Mouse (Mus musculus) bone marrow, adult 2 months (tissue): ENCODE measurements around the gene Gm17606. TPM values are rescaled to one million over a fixed set of nuclear protein-coding genes. Genes with fewer than 3 reads are reported as not detected.
A peak's percentile ranks its signal among the peaks of the same experiment; 100 is the strongest.
"Not testable (repeated sequence)": the region's sequence is repeated elsewhere in the genome, so short reads cannot be mapped to it uniquely, and the experiment has no call there.

Source experiments
- H3K27ac ChIP-seq: fragments of 200-500 bp; 2 replicates; pipeline ENCODE4 v1.5.1; 2012; ENCODE audit warnings: low read depth, mild to moderate bottlenecking, control low read depth, inconsistent platforms, low read length; ENCODE audit not compliant: control insufficient read depth, poor library complexity, insufficient read depth
- H3K4me1 ChIP-seq: fragments of 200-500 bp; 2 replicates; pipeline ENCODE4 v1.6.1; 2011; ENCODE audit warnings: low read length; ENCODE audit not compliant: control insufficient read depth, insufficient read depth
- H3K4me3 ChIP-seq: fragments of 200-500 bp; replicated peaks from 2 replicates; pipeline ENCODE3; 2011; ENCODE audit warnings: mild to moderate bottlenecking, low read depth, low read length, control low read depth; ENCODE audit not compliant: control insufficient read depth
- CTCF ChIP-seq: fragments of 200-500 bp; IDR thresholded peaks from 2 replicates; pipeline ENCODE4 v1.5.1; 2011; ENCODE audit warnings: low read length, control low read depth; ENCODE audit not compliant: control insufficient read depth, insufficient read depth
- POLR2A ChIP-seq: fragments of 200-500 bp; IDR thresholded peaks from 2 replicates; pipeline ENCODE4 v1.6.1; 2011; ENCODE audit warnings: low read depth, mild to moderate bottlenecking, control low read depth, low read length, borderline replicate concordance; ENCODE audit not compliant: control insufficient read depth
- WGBS: fragments of 180-500 bp; shearing (Covaris S2); methylation state at CpG from one replicate; pipeline ENCODE4 v1.1.7; 2018; 5-methylcytosine and 5-hydroxymethylcytosine counted together
- polyA plus RNA-seq: library from polyadenylated mRNA; stranded (reverse); fragments of >200 nt; gene quantifications from 2 replicates; pipeline ENCODE4 v1.2.4, GENCODE M21; 2011; ENCODE audit warnings: low replicate concordance; ENCODE audit not compliant: missing spikeins, insufficient read depth, insufficient read length

Gene Gm17606
- polyA plus RNA-seq, 1 experiment: not detected

- under 1% methylated on average over 46 of the region's 46 CpGs for WGBS
- Histone ChIP-seq H3K27ac (peak overlapping the region; percentile 85), H3K4me1 (no peaks in the 10 kb centered on the region; the same call in 1 of the 2 replicates), H3K4me3 (peak overlapping the region; percentile 73)
- TF ChIP-seq CTCF (no peak), POLR2A (peak; percentile 75; the same call in 1 of the 2 replicates)
Observed at GRCm38 (mm10) chr14:54603038-54603654, 37.6 kb upstream of the Gm17606 start.

GRCm38 (mm10) chr14:54603686-54604085 is 37.1 kb upstream of the Gm17606 start:
- TF ChIP-seq POLR2A: no peak
- TF ChIP-seq CTCF: no peak
- peak overlapping the region; percentile 73 for H3K4me3 ChIP-seq
- 84% methylated on average over 8 of the region's 8 CpGs for WGBS
- peak overlapping the region; percentile 53 for H3K27ac ChIP-seq
- no peaks in the 10 kb centered on the region; the same call in 1 of the 2 replicates for H3K4me1 ChIP-seq

- Histone ChIP-seq H3K4me3 (peak within 1 kb of the TSS; percentile 80), H3K27ac (peak within 1 kb of the TSS; percentile 61), H3K4me1 (no peaks in the 10 kb centered on the region; the same call in 1 of the 2 replicates)
- under 1% methylated on average over 39 of the region's 39 CpGs for WGBS
- no peak for TF ChIP-seq CTCF
- TF ChIP-seq POLR2A: peak; percentile 58; the same call in 1 of the 2 replicates
Observed at GRCm38 (mm10) chr14:54605752-54606321, 34.9 kb upstream of the Gm17606 start, which contains the start of gene 4931414P19Rik. Gene 4931414P19Rik (minus strand): TSS chr14:54605993.

DNA sequence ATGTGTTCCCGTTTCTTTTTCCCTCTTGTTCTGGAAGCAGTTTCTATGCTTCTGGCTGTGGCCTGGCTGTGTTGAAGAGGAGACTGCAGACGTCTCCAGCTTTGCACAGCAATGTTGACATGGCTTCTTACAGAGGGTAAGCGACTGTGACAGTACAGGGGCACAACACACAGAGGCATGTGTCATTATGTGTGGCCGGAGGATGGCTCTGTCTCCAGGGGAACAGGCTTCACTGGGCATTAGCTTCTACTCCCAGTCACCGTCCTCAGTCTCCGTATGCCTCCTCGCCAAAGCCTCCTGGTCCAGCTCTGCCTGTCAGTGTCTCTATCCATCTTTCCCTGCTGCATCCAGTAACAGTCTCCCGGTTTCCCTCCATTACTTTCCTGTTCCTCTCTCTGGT is 33.5 kb upstream of the Gm17606 start:
- Histone ChIP-seq H3K27ac (no peak overlapping the region), H3K4me3 (no peak overlapping the region), H3K4me1 (no peaks in the 10 kb centered on the region; the same call in 1 of the 2 replicates)
- 79% methylated on average over 8 of the region's 8 CpGs for WGBS
- TF ChIP-seq POLR2A: no peak
- no peak for TF ChIP-seq CTCF

- no peak overlapping the region for H3K27ac ChIP-seq
- 80% methylated on average over 4 of the region's 4 CpGs for WGBS
- TF ChIP-seq POLR2A: no peak
- TF ChIP-seq CTCF: no peak
- no peaks in the 10 kb centered on the region; the same call in 1 of the 2 replicates for H3K4me1 ChIP-seq
- H3K4me3 ChIP-seq: no peak overlapping the region
Observed at GRCm38 (mm10) chr14:54609245-54609644, 31.5 kb upstream of the Gm17606 start.

DNA sequence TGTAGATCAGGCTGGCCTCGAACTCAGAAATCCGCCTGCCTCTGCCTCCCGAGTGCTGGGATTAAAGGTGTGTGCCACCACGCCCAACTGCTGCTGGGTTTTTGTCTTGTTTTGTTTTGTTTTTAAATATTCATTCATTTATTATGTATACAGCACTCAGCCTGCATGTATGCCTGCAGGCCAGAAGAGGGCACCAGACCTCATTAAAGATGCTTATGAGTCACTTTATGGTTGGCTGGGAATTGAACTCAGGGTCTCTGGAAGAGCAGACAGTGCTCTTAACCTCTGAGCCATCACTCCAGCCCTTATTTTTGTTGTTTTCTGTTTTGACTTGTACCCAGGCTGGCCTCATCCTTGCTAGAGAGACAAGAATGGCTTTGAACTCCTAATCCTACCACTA is 30.8 kb upstream of the Gm17606 start:
- Histone ChIP-seq H3K4me1 (no peaks in the 10 kb centered on the region; the same call in 1 of the 2 replicates), H3K27ac (no peak overlapping the region), H3K4me3 (no peak overlapping the region)
- 53% methylated on average over 4 of the region's 4 CpGs for WGBS
- TF ChIP-seq POLR2A (no peak), CTCF (peak; percentile 49)

DNA sequence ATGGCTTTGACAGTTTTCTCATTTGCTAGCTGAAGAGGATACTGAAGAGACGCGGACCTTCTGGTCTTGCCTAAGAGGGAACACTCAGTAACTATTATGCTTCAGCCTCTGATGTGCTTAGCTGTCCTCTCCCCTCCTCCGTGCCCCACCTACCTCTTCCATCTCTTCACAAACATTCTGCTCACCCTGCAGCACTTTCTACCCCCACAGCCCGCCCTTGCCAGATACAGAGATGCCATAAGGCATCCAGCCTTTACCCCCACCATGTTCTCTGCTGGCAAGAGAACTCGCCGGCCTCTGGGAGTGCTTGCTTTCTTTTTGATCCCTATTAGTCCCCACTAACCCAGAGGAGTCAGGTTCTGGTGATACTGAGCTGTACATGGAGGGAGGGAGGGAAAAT is 30.1 kb upstream of the Gm17606 start:
- H3K27ac ChIP-seq: no peak overlapping the region
- 90% methylated on average over 6 of the region's 6 CpGs for WGBS
- TF ChIP-seq POLR2A (no peak), CTCF (no peak)

GRCm38 (mm10) chr14:54614130-54614529 is 26.6 kb upstream of the Gm17606 start:
- H3K4me1 ChIP-seq, H3K27ac ChIP-seq, H3K4me3 ChIP-seq: not testable (repeated sequence)
- 94% methylated on average over 16 of the region's 16 CpGs for WGBS

More for the DNA sequence above, 30.1 kb upstream of the Gm17606 start:
- no peak overlapping the region for H3K4me3 ChIP-seq
- H3K4me1 ChIP-seq: no peaks in the 10 kb centered on the region; the same call in 1 of the 2 replicates
